Mouse (Mus musculus) limb, embryonic 11.5 days (tissue): ENCODE measurements at regions not wholly inside any gene's neighbourhood (a gene's known extent, or its start where the extent isn't known, plus 50 kb on each side); places are given as distances from the start of the nearest gene placed in this dataset.

ENCODE experiments used
- ATAC-seq: fragments of 200-750 bp; cut with Nextera tagmentation; 2 replicates; pipeline ENCODE4 v1.8.0; 2017; ENCODE audit warnings: low read depth; ENCODE audit not compliant: insufficient number of reproducible peaks, low FRiP score, low TSS enrichment
- DNase-seq: peaks from one replicate; pipeline ENCODE4 v3.0.0-alpha.2; 2015; ENCODE audit warnings: low spot score
- H3K27ac ChIP-seq: fragments of 300-500 bp; sonication (generic); replicated peaks from 2 replicates; pipeline ENCODE4 v1.5.1; 2014; ENCODE audit warnings: low read depth, mild to moderate bottlenecking, low read length
- H3K27me3 ChIP-seq: fragments of 300-500 bp; sonication (generic); 2 replicates; pipeline ENCODE4 v1.6.1; 2014; ENCODE audit warnings: mild to moderate bottlenecking, low read length, mixed read lengths; ENCODE audit not compliant: control insufficient read depth, insufficient read depth
- H3K36me3 ChIP-seq: fragments of 300-500 bp; sonication (generic); 2 replicates; pipeline ENCODE4 v1.6.1; 2014; ENCODE audit warnings: mild to moderate bottlenecking, low read length, moderate library complexity, mixed read lengths; ENCODE audit not compliant: control insufficient read depth, insufficient read depth
- H3K4me1 ChIP-seq: fragments of 300-500 bp; sonication (generic); 2 replicates; pipeline ENCODE4 v1.6.1; 2014; ENCODE audit warnings: low read length, mixed read lengths; ENCODE audit not compliant: control insufficient read depth, insufficient read depth
- H3K4me2 ChIP-seq: fragments of 300-500 bp; sonication (generic); 2 replicates; pipeline ENCODE4 v1.6.1; 2014; ENCODE audit warnings: low read depth, mild to moderate bottlenecking, moderate library complexity; ENCODE audit not compliant: severe bottlenecking
- H3K4me3 ChIP-seq: fragments of 300-500 bp; sonication (generic); 2 replicates; pipeline ENCODE4 v1.5.1; 2014; ENCODE audit warnings: low read depth, low read length
- H3K9ac ChIP-seq: fragments of 300-500 bp; sonication (generic); 2 replicates; pipeline ENCODE4 v1.6.1; 2014; ENCODE audit warnings: mild to moderate bottlenecking, low read length
- H3K9me3 ChIP-seq: fragments of 300-500 bp; sonication (generic); 2 replicates; pipeline ENCODE4 v1.6.1; 2016; ENCODE audit warnings: low read length; ENCODE audit not compliant: control insufficient read depth
- WGBS: fragments of 180-500 bp; shearing (Covaris S2); extraction: QIAGEN DNeasy Blood & Tissue Kit; methylation state at CpG from one replicate; pipeline ENCODE4 v1.1.7; 2014; 5-methylcytosine and 5-hydroxymethylcytosine counted together

GRCm38 (mm10) chr12:77798516-77798915 lies 395.5 kb upstream of the Gm6657 start:
- 87% methylated on average over 4 of the region's 4 CpGs for whole genome bisulfite sequencing
- Histone ChIP-seq H3K9me3 (no peaks in the 10 kb centered on the region), H3K4me1 (no peaks in the 10 kb centered on the region), H3K4me2 (no peak overlapping the region), H3K9ac (no peak overlapping the region), H3K4me3 (no peak overlapping the region), H3K27me3 (no peaks in the 10 kb centered on the region), H3K36me3 (no peaks in the 10 kb centered on the region), H3K27ac (no peak overlapping the region)
- ATAC-seq (no peak), DNase-seq (no peak)

DNA sequence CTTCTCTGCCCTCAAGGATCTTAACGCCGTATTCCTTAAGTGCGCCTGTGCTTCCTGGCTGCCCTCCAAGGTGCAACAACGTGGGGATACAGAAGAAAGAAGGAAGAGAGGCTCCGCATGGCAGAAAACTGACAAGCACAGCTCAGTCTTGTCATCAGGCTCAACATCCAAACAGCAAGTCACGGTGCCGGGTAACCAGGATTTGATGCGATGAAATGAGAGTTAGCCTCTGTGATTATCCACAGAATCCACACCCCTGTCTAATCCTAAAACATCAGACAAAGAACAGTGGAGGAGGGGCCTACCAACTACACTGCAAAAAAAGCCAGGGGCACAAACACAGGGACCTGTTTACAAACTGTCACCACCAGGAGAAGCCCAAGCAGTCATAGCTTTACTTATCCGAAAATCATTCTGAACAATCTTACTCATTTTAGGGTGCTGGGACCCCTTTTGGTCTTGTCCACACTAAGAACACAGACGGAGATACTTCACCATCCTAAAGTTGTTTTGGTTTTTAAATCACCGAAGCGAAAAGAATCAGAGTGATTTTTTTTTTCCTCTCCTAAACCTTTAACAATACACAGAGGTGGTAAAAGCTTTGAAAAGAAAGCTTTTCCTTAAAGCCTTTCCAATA lies 394.8 kb upstream of the Gm6657 start:
- 78% methylated on average over 12 of the region's 12 CpGs for WGBS
- H3K27me3 ChIP-seq, result no peaks in the 10 kb centered on the region
- no peak for ATAC-seq
- H3K4me2 ChIP-seq, result no peak overlapping the region
- H3K27ac ChIP-seq, result no peak overlapping the region
- DNase-seq, result no peak
- H3K4me1 ChIP-seq, result no peaks in the 10 kb centered on the region
- no peaks in the 10 kb centered on the region for H3K36me3 ChIP-seq
- no peaks in the 10 kb centered on the region for H3K9me3 ChIP-seq
- no peak overlapping the region for H3K9ac ChIP-seq
- H3K4me3 ChIP-seq, result no peak overlapping the region

DNA sequence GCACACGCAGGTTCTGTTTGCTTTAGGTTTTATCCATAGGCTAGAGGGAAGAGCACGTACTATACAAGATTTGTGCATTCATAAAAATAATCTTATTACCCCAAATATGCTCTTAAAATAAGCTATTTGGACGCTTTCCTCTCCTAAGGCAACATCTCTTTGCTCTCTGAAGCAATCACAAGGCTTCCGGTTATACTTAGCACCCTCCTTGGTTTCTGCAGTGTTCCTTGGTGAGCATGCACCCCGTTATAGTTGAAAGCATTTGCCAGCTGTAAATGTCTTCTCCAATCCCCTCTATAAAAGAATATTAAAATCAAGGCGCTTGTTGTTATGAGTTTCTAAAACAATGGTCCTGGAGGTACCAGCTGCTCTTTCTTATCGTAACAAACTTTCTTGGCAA lies 386.4 kb upstream of the Gm6657 start:
- ATAC-seq, result no peak

GRCm38 (mm10) chr12:77811276-77811675 lies 382.8 kb upstream of the Gm6657 start:
- 48% methylated on average over 2 of the region's 2 CpGs for WGBS
- Histone ChIP-seq H3K4me1 (no peaks in the 10 kb centered on the region), H3K27me3 (no peaks in the 10 kb centered on the region), H3K9ac (no peak overlapping the region), H3K4me3 (no peak overlapping the region), H3K9me3 (no peaks in the 10 kb centered on the region), H3K36me3 (no peaks in the 10 kb centered on the region), H3K27ac (no peak overlapping the region), H3K4me2 (no peak overlapping the region)
- DNase-seq (peak; percentile 64), ATAC-seq (no peak)

More for the DNA sequence above, 386.4 kb upstream of the Gm6657 start:
- DNase-seq, result no peak
- H3K9me3 ChIP-seq, result no peaks in the 10 kb centered on the region
- no peak overlapping the region for H3K27ac ChIP-seq
- H3K27me3 ChIP-seq, result no peaks in the 10 kb centered on the region
- no peak overlapping the region for H3K9ac ChIP-seq
- no peaks in the 10 kb centered on the region for H3K4me1 ChIP-seq
- H3K4me2 ChIP-seq, result no peak overlapping the region
- no peak overlapping the region for H3K4me3 ChIP-seq
- H3K36me3 ChIP-seq, result no peaks in the 10 kb centered on the region
- WGBS, result 90% methylated on average over 7 of the region's 7 CpGs

GRCm38 (mm10) chr12:77819456-77819855 lies 374.6 kb upstream of the Gm6657 start:
- H3K9me3 ChIP-seq, result no peaks in the 10 kb centered on the region
- no peaks in the 10 kb centered on the region for H3K36me3 ChIP-seq
- no peaks in the 10 kb centered on the region for H3K4me1 ChIP-seq
- no peak for DNase-seq
- H3K4me2 ChIP-seq, result no peak overlapping the region
- ATAC-seq, result no peak
- no peaks in the 10 kb centered on the region for H3K27me3 ChIP-seq
- no peak overlapping the region for H3K27ac ChIP-seq
- no peak overlapping the region for H3K9ac ChIP-seq
- no peak overlapping the region for H3K4me3 ChIP-seq
- 94% methylated on average over 16 of the region's 16 CpGs for WGBS

DNA sequence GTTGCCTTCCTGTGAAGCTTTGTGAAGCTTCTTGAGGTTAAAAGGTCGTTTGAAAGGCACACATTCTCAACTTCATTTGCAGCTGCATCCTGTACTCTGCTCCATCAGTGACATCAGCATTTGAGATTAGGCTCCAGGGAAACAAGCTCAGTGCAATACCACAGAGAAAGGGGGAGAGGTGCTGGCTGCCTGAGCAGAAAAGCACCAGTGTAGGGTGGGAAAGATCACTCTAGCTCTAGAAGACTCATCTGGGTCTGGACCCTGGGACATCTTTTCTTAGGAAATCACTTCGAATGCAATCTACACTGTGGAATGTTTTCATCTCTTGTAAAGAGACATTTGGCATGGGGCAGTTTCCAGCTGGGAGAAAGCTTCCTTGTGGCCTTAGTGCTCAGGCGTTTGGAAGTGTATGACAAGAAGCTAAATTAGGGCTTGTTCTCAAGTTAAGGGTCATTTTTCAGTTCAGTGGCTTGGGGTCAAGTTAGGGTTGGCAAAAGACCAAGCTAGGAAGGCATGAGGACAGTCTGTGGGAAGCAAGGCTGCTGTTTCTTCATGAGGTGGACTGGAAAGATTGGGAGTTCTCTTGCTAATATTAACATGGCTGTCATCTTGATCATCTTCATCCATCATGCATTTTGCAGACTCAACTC lies 370.5 kb upstream of the Gm6657 start:
- WGBS, result 48% methylated on average over 3 of the region's 3 CpGs
- ATAC-seq (no peak), DNase-seq (no peak)

DNA sequence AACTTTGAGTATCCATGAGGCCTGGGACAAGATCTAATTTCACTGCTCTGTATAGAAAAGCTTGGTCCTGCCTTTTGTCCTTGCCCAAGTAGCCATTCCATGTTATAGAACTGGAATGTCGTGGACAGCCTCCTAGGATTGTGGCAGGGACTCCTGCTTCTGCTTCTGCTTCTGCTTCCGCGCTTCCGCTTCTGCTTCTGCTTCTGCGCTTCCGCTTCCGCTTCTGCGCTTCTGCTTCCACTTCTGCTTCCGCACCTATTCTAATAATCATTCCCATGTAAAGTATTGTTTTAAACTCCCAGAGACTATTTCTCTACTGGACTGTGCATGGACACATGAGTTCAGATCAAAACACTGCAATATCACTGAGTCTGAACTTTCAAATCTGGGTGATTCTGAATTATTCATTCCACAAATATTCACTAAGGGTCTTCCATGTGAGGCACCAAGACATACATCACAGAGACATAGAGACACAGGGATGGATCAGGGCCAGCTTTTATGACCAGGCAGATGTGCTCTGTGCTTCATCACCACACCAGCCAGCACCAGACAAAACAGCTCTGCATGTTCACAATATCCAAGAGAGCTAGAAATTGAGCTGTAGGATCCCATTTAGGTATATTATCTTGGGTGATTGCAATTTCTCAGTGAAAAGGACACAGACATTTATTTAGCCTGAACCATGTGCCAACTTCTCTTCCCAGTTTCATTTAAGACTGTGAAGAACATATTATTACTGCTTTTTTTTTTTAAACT lies 360.5 kb upstream of the Gm6657 start:
- no peak overlapping the region for H3K4me2 ChIP-seq

More for the DNA sequence above, 370.5 kb upstream of the Gm6657 start:
- H3K36me3 ChIP-seq, result no peaks in the 10 kb centered on the region
- H3K4me3 ChIP-seq, result no peak overlapping the region
- H3K9me3 ChIP-seq, result no peaks in the 10 kb centered on the region
- no peak overlapping the region for H3K9ac ChIP-seq
- H3K4me1 ChIP-seq, result no peaks in the 10 kb centered on the region
- no peak overlapping the region for H3K27ac ChIP-seq
- no peaks in the 10 kb centered on the region for H3K27me3 ChIP-seq
- H3K4me2 ChIP-seq, result no peak overlapping the region

GRCm38 (mm10) chr12:77834891-77835290 lies 359.2 kb upstream of the Gm6657 start:
- DNase-seq (no peak), ATAC-seq (no peak)
- H3K4me2 ChIP-seq, result no peak overlapping the region
- H3K4me1 ChIP-seq, result no peaks in the 10 kb centered on the region
- H3K4me3 ChIP-seq, result no peak overlapping the region
- WGBS, result 91% methylated on average over 1 of the region's 1 CpGs
- H3K27ac ChIP-seq, result no peak overlapping the region
- H3K27me3 ChIP-seq, result no peaks in the 10 kb centered on the region
- H3K9me3 ChIP-seq, result no peaks in the 10 kb centered on the region
- no peak overlapping the region for H3K9ac ChIP-seq
- H3K36me3 ChIP-seq, result no peaks in the 10 kb centered on the region

More for the DNA sequence above, 360.5 kb upstream of the Gm6657 start:
- WGBS, result 95% methylated on average over 9 of the region's 9 CpGs
- Histone ChIP-seq H3K27ac (no peak overlapping the region), H3K9ac (no peak overlapping the region), H3K27me3 (no peaks in the 10 kb centered on the region), H3K4me3 (no peak overlapping the region), H3K36me3 (no peaks in the 10 kb centered on the region), H3K9me3 (no peaks in the 10 kb centered on the region), H3K4me1 (no peaks in the 10 kb centered on the region)
- DNase-seq, result no peak
- ATAC-seq, result no peak
